In the genomic region with DNA sequence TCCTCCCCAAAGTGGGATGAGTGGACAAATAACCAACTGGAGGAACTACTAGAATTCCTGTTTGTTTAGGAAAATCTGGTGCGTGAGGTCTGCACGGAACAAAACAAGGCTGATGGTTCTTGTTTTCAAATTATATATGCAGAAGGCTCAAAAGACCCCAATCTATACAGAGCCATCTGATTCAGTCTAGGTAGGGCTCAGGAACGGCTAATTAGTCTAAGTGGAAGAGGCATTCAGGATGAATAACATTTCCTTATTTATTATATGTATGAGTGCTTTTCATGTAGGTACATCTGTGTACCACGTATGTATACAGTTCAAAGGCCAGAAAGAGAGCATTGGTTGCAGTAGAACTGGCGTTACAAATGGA, we compare ENCODE assay signal across 8 mouse cellular contexts. TPM values are rescaled to one million over a fixed set of nuclear protein-coding genes. Genes with fewer than 3 reads are reported as not detected.
A peak's percentile ranks its signal among the peaks of the same experiment; 100 is the strongest.
DNase-seq lines count a peak whose midpoint lies in the region; ATAC-seq and TF ChIP-seq lines count a peak whose summit lies in the region.

No protein-coding gene starts in this region.

- ATAC-seq in heart, embryonic 13.5 days (ENCODE audit: extremely low read depth, insufficient number of reproducible peaks, low FRiP score, low TSS enrichment), result no peak
- ATAC-seq in hindbrain, embryonic 13.5 days (ENCODE audit: low FRiP score), result no peak
- peak; percentile 50; the same call in 1 of the 2 replicates for ATAC-seq in midbrain, embryonic 12.5 days (ENCODE audit: low FRiP score, low read depth)

- peak overlapping the region; percentile 90 for H3K4me3 ChIP-seq in heart, embryonic 13.5 days
- H3K4me3 ChIP-seq in MEL (ENCODE audit: control insufficient read depth in 1 of 2, insufficient read depth in 1 of 2, low read depth in 2 of 2, low read length in 2 of 2), result peak overlapping the region; percentile 4 to 89; a peak in 3 of 4 replicates
- peak overlapping the region; percentile 83 for H3K4me3 ChIP-seq in hindbrain, embryonic 13.5 days
- H3K4me3 ChIP-seq in midbrain, embryonic 12.5 days, result peak overlapping the region; percentile 76

- H3K36me3 ChIP-seq in heart, embryonic 13.5 days, result peaks cover 14% of the 10 kb centered on the region
- H3K36me3 ChIP-seq in MEL (ENCODE audit: control insufficient read depth in 1 of 2, insufficient read depth in 2 of 2, low read length in 2 of 2), result peaks cover 0 to 15% of the 10 kb centered on the region in 2 experiments; a peak in 2 of 4 replicates
- 0 out of 2 replicates have a peak, but pooled peaks cover 5% of the 10 kb centered on the region for H3K36me3 ChIP-seq in hindbrain, embryonic 13.5 days
- H3K36me3 ChIP-seq in midbrain, embryonic 12.5 days, result 0 out of 2 replicates have a peak, but pooled peaks cover under 1% of the 10 kb centered on the region

- peaks cover 31% of the 10 kb centered on the region for H3K4me1 ChIP-seq in heart, embryonic 13.5 days
- H3K4me1 ChIP-seq in MEL (ENCODE audit: control insufficient read depth in 1 of 2, insufficient read depth in 2 of 2, low read length in 2 of 2), result peaks cover 4 to 20% of the 10 kb centered on the region in 2 experiments; a peak in 3 of 4 replicates
- peaks cover 27% of the 10 kb centered on the region for H3K4me1 ChIP-seq in hindbrain, embryonic 13.5 days (replicated peaks)
- peaks cover 26% of the 10 kb centered on the region for H3K4me1 ChIP-seq in midbrain, embryonic 12.5 days

- TF ChIP-seq RAD21 in MEL (IDR thresholded peaks at IDR 0.05; ENCODE audit: low read depth, low read length), result no peak

- TF ChIP-seq CTCF in MEL (IDR thresholded peaks at IDR 0.05 in 2 of 3, conservative IDR thresholded peaks at IDR 0.05 in 1 of 3; ENCODE audit: control insufficient read depth in 1 of 3, insufficient read depth in 1 of 3, low read depth in 2 of 3, low read length in 3 of 3, poor library complexity in 1 of 3, severe bottlenecking in 1 of 3), result no peak; a peak in 1 of 6 replicates

- H3K4me2 ChIP-seq in heart, embryonic 13.5 days, result peak overlapping the region; percentile 98; the same call in 1 of the 2 replicates
- H3K4me2 ChIP-seq in hindbrain, embryonic 13.5 days, result no peak overlapping the region
- H3K4me2 ChIP-seq in midbrain, embryonic 12.5 days (replicated peaks), result peak overlapping the region; percentile 85; the same call in 1 of the 2 replicates

- TF ChIP-seq EP300 in MEL (IDR thresholded peaks at IDR 0.05; ENCODE audit: low read depth in 1 of 2, low read length in 2 of 2), result no peak

- peaks cover 44% of the 10 kb centered on the region for H3K79me2 ChIP-seq in MEL (ENCODE audit: control insufficient read depth, insufficient read depth, low read length, poor library complexity)

- no peaks in the 10 kb centered on the region for H3K27me3 ChIP-seq in heart, embryonic 13.5 days (replicated peaks)
- H3K27me3 ChIP-seq in MEL (ENCODE audit: control insufficient read depth in 1 of 2, insufficient read depth in 2 of 2, low read length in 2 of 2), result no peaks in the 10 kb centered on the region
- no peaks in the 10 kb centered on the region for H3K27me3 ChIP-seq in hindbrain, embryonic 13.5 days
- no peaks in the 10 kb centered on the region for H3K27me3 ChIP-seq in midbrain, embryonic 12.5 days

- no peak for DNase-seq in heart, adult 8-10 months (ENCODE audit: low spot score)
- no peak for DNase-seq in MEL (ENCODE audit: low read depth, low spot score)
- no peak for DNase-seq in spleen, adult 18-20 months
- DNase-seq in yolk sac, embryonic 10.5 days (ENCODE audit: low spot score), result no peak
- no peak for DNase-seq in right cerebral cortex, adult 18-20 months

- H3K27ac ChIP-seq in heart, embryonic 13.5 days (replicated peaks), result no peak overlapping the region
- no peak overlapping the region for H3K27ac ChIP-seq in MEL (ENCODE audit: control insufficient read depth, low read depth, low read length)
- H3K27ac ChIP-seq in hindbrain, embryonic 13.5 days, result no peak overlapping the region
- H3K27ac ChIP-seq in midbrain, embryonic 12.5 days (replicated peaks), result no peak overlapping the region

- TF ChIP-seq POLR2A in MEL (IDR thresholded peaks at IDR 0.05; ENCODE audit: control insufficient read depth in 1 of 2, insufficient read depth in 1 of 2, low read depth in 1 of 2, low read length in 2 of 2, poor library complexity in 1 of 2), result no peak

- H3K9ac ChIP-seq in heart, embryonic 13.5 days, result peak overlapping the region; percentile 92; the same call in 1 of the 2 replicates
- peak overlapping the region; percentile 48 for H3K9ac ChIP-seq in MEL (ENCODE audit: control insufficient read depth, low read depth, low read length, poor library complexity, severe bottlenecking)
- H3K9ac ChIP-seq in hindbrain, embryonic 13.5 days, result no peak overlapping the region
- H3K9ac ChIP-seq in midbrain, embryonic 12.5 days (replicated peaks), result no peak overlapping the region

- 44% methylated on average over 5 of the region's 5 CpGs for WGBS in heart, embryonic 13.5 days
- 48% methylated on average over 5 of the region's 5 CpGs for WGBS in hindbrain, embryonic 13.5 days
- WGBS in midbrain, embryonic 12.5 days, result 49% methylated on average over 5 of the region's 5 CpGs

- no peaks in the 10 kb centered on the region for H3K9me3 ChIP-seq in heart, embryonic 13.5 days
- H3K9me3 ChIP-seq in MEL (replicated peaks; ENCODE audit: insufficient read depth, low read length), result no peaks in the 10 kb centered on the region
- H3K9me3 ChIP-seq in hindbrain, embryonic 13.5 days, result no peaks in the 10 kb centered on the region
- no peaks in the 10 kb centered on the region for H3K9me3 ChIP-seq in midbrain, embryonic 12.5 days

TF ChIP-seq in MEL, 35 proteins besides CTCF, POLR2A, EP300 and RAD21:
- TF ChIP-seq BHLHE40 (IDR thresholded peaks at IDR 0.05; ENCODE audit: borderline replicate concordance, low read depth, low read length), result no peak
- TF ChIP-seq TCF12 (IDR thresholded peaks at IDR 0.05; ENCODE audit: low read depth, low read length), result no peak
- TF ChIP-seq USF2 (IDR thresholded peaks at IDR 0.05; ENCODE audit: borderline replicate concordance in 1 of 2, insufficient read depth in 1 of 2, low read depth in 1 of 2, low read length in 2 of 2), result no peak
- no peak for TF ChIP-seq ZMIZ1 (IDR thresholded peaks at IDR 0.05; ENCODE audit: low read depth, low read length)
- no peak for TF ChIP-seq RCOR1 (IDR thresholded peaks at IDR 0.05; ENCODE audit: low read depth, low read length)
- TF ChIP-seq MEF2A (IDR thresholded peaks at IDR 0.05; ENCODE audit: extremely low read depth, insufficient replicate concordance, low read depth, low read length, poor library complexity, severe bottlenecking), result no peak
- no peak for TF ChIP-seq ZNF384 (IDR thresholded peaks at IDR 0.05; ENCODE audit: low read depth, low read length)

RNA-seq across cellular contexts. Expression of a gene that starts 7.6 kb away (rescaled TPM):
- polyA plus RNA-seq in heart, embryonic 13.5 days (2015; fragmentation: Nextera tagmentation; extraction: Ambion mirVana), result 37.6 and 42.1 TPM in 2 replicates
- 1 to 10 TPM; 5.9 to 7.8 (median 7.4) TPM for total RNA-seq in heart, adult 8-10 months (2022)
- total RNA-seq in MEL (2012; rRNA removed), result 137 and 147 TPM in 2 replicates
- 100 to 1,000 TPM in 1 of 2 experiments, 10 to 100 TPM in 1; 83.6 to 186 TPM for polyA plus RNA-seq in MEL (2012; ENCODE audit: insufficient read depth in 1 of 2, insufficient read length in 2 of 2, low read depth in 1 of 2, low replicate concordance in 2 of 2, missing spikeins in 1 of 2)
- polyA plus RNA-seq in hindbrain, embryonic 13.5 days (2015; fragmentation: Nextera tagmentation; extraction: Ambion mirVana), result 37.2 and 42.1 TPM in 2 replicates
- 90.2 and 92.9 TPM in 2 replicates for polyA plus RNA-seq in midbrain, embryonic 12.5 days (2016; fragmentation: Nextera tagmentation; extraction: Ambion mirVana)

RNA-seq across cellular contexts. Expression of a gene that starts 16.5 kb away (rescaled TPM):
- polyA plus RNA-seq in heart, embryonic 13.5 days (2015; fragmentation: Nextera tagmentation; extraction: Ambion mirVana), result 61.9 and 74.4 TPM in 2 replicates
- 10 to 100 TPM; 21.2 to 29.1 (median 23.6) TPM for total RNA-seq in heart, adult 8-10 months (2022)
- total RNA-seq in MEL (2012; rRNA removed), result 110 and 117 TPM in 2 replicates
- polyA plus RNA-seq in MEL (2012; ENCODE audit: insufficient read depth in 1 of 2, insufficient read length in 2 of 2, low read depth in 1 of 2, low replicate concordance in 2 of 2, missing spikeins in 1 of 2), result 100 to 1,000 TPM in 1 of 2 experiments, not detected in 1; 102 TPM
- polyA plus RNA-seq in hindbrain, embryonic 13.5 days (2015; fragmentation: Nextera tagmentation; extraction: Ambion mirVana), result 75.7 and 80.9 TPM in 2 replicates
- polyA plus RNA-seq in midbrain, embryonic 12.5 days (2016; fragmentation: Nextera tagmentation; extraction: Ambion mirVana), result 79.2 and 80.6 TPM in 2 replicates

RNA-seq across cellular contexts. Expression of a gene that starts 42.6 kb away (rescaled TPM):
- 1.1 and 1.8 TPM in 2 replicates for polyA plus RNA-seq in heart, embryonic 13.5 days (2015; fragmentation: Nextera tagmentation; extraction: Ambion mirVana)
- 1 to 10 TPM in 2 of 4 experiments, under 1 TPM in 1, not detected in 1; 0.59 to 2.6 (median 1.7) TPM for total RNA-seq in heart, adult 8-10 months (2022)
- 0.52 and 0.85 TPM in 2 replicates for total RNA-seq in MEL (2012; rRNA removed)
- under 1 TPM in 1 of 2 experiments, not detected in 1; 0.40 TPM for polyA plus RNA-seq in MEL (2012; ENCODE audit: insufficient read depth in 1 of 2, insufficient read length in 2 of 2, low read depth in 1 of 2, low replicate concordance in 2 of 2, missing spikeins in 1 of 2)
- 0.80 and 0.84 TPM in 2 replicates for polyA plus RNA-seq in hindbrain, embryonic 13.5 days (2015; fragmentation: Nextera tagmentation; extraction: Ambion mirVana)
- polyA plus RNA-seq in midbrain, embryonic 12.5 days (2016; fragmentation: Nextera tagmentation; extraction: Ambion mirVana), result 0.42 and 1.5 TPM in 2 replicates

Comparison
In these comparisons a context has a peak if more than half of its experiments do, and no peak if none do; other contexts are left out.
1. H3K9ac ChIP-seq: peak in heart, embryonic 13.5 days (single experiment) and MEL (single experiment); none in hindbrain, embryonic 13.5 days (single experiment) and midbrain, embryonic 12.5 days (single experiment).
2. Peak in every context shown above with its lines, with median percentiles within 50 percentile points of each other: H3K4me3 ChIP-seq.